Mouse (Mus musculus): ENCODE data around the gene 2410015M20Rik.

The 2410015M20Rik gene

GRCm38 (mm10) chr17:56570287-56570686 is 39.3 kb downstream of the 2410015M20Rik start:
- DNase-seq, result no peak

GRCm38 (mm10) chr17:56567370-56567769 is 42.2 kb downstream of the 2410015M20Rik start:
- DNase-seq, result no peak

GRCm38 (mm10) chr17:56566918-56567317 is 42.7 kb downstream of the 2410015M20Rik start:
- DNase-seq, result no peak

- DNase-seq, result no peak
Measured at GRCm38 (mm10) chr17:56566293-56566692, 43.3 kb downstream of the 2410015M20Rik start.

GRCm38 (mm10) chr17:56561866-56562265 is 47.7 kb downstream of the 2410015M20Rik start:
- DNase-seq, result no peak

- no peak for DNase-seq
Measured at GRCm38 (mm10) chr17:56560131-56560530, 49.4 kb downstream of the 2410015M20Rik start.

GRCm38 (mm10) chr17:56559386-56559785 is 50.2 kb downstream of the 2410015M20Rik start:
- DNase-seq, result no peak

GRCm38 (mm10) chr17:56558448-56558847 is 51.1 kb downstream of the 2410015M20Rik start:
- peak; percentile 66 for DNase-seq

Measured in kidney, postnatal 14 days (tissue).